Mouse (Mus musculus): ENCODE measurements around the gene Fshr. TPM values are rescaled to one million over a fixed set of nuclear protein-coding genes. Genes with fewer than 3 reads are reported as not detected.
"Not testable (repeated sequence)": the region's sequence is repeated elsewhere in the genome, so short reads cannot be mapped to it uniquely, and the experiment has no call there.

The Fshr gene
- not detected for total RNA-seq (2021)
- long read RNA-seq, experiment 1 = 0 reads
- long read RNA-seq, experiment 2 = 0 reads

DNA sequence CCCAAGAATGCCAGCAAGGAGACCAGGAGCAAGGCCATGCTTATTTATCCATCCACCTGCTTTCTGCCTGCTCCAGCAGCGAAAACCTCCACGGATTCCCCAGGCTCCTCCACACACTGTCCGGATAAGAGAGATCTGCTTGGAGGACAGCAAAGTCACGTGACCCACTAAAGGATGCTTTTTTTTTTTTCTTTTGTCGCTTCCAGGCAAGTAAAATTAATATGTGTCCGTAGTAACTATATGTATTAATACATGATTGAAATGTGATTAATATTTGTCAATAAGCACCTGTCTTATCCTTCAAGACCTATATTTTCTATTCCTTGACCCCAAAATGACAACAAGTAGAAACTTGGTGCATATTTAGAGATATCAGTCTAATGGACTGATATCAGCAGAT, at the start of gene Fshr:
Gene Fshr (minus strand): TSS at position 101 of the 400 bp plus-strand sequence.
- no peak for DNase-seq

DNA sequence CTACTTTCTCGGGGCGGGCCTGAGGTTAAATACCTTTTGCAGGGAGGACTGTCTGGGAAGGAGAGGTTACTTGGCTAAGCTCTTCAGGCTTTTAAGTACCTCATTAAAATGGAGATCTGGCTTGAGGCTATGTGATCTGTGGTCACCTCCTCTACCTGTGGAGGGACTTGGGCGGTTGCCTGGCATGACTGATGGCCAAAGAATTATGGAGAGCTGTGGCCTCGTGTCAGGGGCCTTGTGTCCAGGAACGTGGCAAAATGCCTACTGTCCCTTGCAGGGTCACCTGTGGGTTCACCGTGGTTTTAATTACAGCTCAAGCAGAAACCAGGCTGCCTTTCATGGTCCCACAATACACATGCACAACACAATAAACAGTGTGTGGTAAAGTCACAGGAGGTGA, 1.7 kb upstream of the Fshr start:
- no peak for DNase-seq

DNA sequence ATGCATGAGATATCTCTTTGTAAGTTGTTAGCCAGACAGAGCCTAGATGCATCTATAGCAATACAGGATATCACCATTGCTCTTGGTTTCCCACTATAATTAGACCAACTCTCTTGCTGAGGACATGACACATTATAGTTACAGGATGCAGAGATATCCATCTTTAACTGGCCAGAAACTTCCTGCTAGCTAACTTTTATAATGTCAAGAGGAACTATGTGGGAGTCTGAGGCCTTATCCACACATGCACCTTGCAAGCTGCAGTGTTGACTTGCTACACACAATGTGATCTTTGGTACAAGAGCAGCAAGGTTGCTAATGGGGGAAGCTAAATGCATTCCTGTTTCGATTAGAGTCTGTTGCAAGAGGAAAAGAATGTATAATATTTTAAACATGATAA, 26.9 kb downstream of the Fshr start:
- DNase-seq = no peak

DNA sequence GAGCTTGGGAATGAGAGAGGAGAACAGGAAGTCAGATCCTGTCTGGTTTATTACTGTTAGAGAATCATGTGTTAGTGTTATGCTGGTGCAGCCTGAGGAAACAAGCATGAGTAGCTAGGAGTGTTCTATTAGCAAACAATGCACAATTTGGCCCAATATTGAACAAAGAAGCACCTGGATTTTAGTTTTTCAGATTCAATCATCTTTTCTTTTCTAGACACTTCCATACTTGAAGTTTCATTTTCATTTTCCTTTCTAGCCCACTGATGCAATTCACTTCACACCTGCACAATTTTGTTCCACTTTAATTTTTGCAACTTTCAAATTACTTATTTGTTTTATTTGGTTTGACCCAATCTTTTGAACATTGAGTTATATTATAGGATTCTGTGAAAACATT, 35.7 kb downstream of the Fshr start:
- DNase-seq = no peak

DNA sequence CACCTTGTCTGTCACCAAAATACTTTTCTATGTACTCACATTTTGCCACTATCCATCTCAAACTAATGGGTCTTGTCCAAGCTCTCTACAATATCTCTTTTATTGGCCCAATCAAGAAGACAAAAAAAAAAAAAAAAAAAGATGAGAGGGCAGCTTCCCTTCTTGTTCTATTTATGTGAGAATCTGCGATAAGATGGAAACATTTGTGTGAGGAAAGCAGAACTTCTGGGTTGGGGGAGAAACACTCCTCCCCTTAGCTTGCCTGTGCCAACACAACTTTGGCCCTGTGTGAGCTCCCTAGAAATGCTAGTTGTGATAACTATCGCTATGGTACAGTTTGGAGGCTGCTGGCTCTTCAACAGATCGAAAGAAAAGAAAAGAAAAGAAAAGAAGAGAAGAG, 38.0 kb downstream of the Fshr start:
- no peak for DNase-seq

DNA sequence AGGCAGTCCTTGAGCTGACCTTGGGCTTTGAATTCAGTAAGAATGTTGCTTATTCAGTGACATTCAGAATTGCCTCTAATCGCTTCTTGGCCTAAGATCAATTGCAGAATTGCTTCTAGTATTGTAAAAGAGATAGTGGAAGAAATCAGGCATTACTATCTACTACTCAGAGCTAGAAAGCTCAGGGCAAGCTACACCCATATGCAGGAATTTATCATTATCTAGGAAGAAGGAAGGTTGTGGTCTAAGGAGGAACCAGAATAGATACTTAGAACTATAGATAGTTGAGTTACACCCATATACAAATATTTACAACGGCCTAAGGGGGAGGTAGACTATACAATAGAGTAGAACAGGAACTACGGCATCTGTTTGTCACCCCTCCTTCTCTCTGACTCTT, 41.1 kb downstream of the Fshr start:
- not testable (repeated sequence) for DNase-seq

DNA sequence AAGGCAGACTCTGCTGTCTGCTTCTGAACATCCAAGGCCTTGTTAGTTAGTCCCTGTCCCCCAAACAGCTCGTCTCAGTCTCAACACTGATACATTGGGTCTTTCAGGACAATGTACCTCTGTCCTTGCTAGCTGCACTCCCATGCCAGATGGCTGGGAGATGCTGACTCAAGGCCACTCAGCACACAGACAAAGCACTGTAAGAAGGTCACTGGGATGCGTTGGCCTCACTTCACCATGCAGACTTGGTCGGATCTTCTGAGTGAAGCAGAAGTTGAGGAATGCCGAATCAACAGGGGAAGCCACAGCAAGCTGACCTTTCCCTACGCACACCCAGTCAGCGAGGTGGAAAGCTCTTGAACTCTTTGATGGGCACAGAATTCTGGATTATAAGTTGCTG, 55.7 kb downstream of the Fshr start:
- no peak for DNase-seq

DNA sequence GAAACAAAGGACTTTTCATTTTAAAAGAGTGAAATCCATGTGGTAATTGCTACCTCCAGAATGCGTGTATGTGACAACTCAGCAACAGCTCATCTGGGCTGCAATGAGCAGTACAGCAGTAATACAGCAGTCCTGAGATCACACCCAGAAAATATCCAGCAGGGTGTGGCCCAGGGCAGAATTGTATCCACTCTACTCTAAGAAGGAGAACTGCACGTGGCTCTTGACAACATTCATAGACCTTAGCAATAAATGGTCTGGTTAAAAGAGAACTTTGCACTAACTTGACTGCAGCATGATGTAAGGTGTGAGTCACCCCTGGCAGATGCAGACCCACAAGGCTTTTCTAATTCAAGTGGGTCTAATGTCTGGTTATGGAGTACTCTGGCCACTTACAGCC, 80.5 kb downstream of the Fshr start:
- no peak for DNase-seq

DNA sequence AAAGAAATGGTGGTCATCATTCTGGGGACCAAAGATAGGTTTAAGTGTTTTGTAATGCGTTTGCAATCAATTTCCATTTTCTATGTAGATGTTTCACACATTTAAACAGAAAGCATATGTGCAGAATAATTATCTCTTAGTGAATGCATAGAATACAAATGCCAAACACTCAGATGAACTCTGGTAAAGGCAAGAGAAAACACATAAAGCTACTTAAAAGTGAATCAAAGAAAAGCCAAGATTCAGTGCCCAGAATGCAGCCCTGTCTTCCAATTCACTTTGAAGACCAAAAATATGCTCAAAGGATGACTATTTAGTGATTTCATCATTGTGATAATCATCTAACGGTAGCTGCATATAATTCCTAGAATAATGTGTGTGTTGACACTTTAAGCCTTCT, 81.2 kb downstream of the Fshr start:
- no peak for DNase-seq

DNA sequence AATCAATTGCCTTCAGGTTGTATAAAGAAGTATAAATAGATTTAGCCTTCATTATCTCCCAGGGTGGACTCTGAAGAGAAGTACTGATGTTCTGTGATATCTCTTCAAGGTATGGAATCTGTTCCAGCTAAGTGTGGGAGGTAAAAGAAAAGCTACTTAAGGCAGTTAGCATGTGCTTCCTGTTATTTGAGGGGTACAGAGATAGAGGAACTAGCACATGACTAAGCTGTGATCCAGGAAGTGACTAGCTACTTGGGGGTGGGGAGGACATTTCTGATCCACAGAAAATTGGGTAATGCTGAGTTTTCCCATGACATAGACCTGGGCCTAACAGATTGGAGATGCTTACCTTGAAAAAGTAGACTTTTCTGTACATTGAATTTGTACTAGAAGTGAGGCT, 86.5 kb downstream of the Fshr start:
- no peak for DNase-seq

DNA sequence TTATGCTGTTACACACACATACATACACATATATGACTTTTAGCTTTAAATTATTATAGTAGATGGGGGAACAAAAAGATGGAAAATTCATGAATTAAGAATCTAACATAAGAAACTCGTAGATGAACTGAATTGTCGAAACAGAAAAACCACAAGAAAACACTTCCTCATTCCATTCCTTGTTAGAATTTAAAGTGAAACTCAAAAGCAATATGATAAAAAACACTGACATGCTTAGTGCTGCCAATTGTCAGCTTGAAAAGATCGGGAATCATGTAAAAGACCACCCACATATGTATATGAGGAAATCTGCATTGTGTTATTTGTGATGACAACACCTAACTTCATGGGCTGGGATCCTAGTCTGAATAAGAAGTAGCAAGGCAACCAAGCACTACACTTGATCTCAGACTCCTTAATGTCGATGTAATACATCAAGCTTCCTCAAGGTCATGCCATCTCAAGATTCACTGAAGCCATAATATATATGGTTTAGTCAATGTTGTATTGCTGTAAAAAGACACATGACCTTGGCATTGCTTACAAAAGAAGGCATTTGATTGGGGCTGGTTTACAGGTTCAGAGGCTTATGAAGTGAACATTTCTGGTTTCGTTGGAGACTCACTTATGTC, 99.6 kb downstream of the Fshr start:
- DNase-seq = no peak

DNA sequence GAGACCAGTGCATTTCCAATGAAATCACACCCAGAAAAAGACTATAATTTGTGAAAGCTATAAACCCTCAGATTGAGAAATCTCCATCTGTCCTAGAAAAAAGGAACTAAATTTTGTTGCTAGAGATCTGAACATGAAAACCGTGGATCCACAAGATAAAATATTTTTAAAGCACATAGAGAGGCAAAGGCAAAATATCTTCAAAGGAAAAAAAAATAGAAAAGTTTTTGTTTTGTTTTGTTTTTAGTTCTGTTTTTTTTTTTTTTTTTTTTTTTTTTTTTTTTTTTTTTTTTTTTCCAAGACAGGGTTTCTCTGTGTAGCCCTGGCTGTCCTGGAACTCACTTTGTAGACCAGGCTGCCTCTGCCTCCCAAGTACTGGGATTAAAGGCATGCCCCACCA, 100.7 kb downstream of the Fshr start:
- not testable (repeated sequence) for DNase-seq

DNA sequence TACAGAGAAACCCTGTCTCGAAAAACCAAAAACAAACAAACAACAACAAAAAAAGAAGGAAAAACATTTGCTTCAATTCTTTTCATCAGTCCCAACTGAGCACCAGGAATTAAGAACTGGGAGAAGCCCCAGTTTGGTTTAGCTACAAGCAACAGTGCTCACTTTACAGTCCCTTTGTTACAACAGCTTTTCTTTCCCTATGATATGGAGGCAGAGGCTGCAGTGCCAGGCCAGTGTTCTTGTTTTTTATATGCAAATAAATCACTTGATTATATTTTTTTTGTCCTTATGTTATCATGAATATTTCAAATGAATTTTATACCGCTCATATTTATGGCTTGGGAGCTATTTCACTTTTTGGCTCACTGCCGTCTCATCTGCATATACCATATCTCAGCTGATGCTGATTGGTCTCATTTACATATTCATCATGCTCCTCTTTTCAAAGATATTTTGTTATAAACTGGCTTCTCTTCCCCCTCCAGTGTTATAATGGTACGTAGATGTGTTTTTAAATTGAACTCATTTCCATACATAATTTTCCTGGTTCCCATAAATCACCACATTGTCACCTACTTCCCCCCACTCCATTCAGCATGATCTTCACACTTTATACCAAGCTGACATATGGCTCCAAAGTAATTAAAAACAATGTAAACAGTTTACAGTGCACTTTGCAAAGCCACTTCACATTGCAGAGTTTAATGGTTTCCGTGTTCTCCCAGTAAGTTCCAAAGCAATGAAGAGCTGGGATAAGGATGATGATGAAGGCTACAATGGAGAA, 110.6 kb downstream of the Fshr start:
- no peak for DNase-seq

DNA sequence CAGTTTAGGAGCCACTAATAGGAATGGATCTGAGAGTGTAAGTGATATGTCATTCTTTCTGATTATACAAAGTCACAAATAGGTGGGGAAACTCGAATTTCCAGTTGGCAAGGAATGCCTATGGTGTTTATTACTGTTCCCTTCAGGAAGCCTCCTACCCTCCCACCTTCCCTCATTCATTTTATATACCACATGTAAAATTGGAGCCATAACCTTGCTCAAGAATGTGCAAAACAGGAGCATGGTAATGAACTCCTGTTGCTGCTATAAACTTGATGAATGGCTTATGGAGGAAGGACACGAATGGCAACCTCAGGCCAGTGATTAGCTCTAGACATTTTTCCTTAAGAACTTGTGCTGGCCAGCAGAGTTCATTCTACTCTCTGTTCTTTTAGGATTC, 117.6 kb downstream of the Fshr start:
- no peak for DNase-seq

DNA sequence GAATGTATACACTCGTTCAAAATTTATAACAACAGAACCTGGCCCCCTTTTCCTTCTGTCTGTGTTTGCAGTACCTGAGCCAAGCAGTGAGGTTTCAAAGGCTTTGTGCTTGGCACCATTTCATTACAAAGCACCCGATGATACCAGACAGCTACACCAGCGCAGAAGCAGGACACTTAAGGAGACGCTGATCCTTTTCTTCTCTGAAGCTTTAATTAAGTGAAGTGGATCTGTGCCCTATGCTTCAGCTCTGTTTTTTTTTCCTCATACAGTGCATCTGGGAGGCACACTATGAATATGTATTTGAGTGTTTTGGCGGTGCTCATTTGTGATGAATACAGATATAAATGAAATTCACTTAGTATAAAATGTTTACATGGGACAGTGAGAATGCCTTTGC, 120.8 kb downstream of the Fshr start:
- no peak for DNase-seq

DNA sequence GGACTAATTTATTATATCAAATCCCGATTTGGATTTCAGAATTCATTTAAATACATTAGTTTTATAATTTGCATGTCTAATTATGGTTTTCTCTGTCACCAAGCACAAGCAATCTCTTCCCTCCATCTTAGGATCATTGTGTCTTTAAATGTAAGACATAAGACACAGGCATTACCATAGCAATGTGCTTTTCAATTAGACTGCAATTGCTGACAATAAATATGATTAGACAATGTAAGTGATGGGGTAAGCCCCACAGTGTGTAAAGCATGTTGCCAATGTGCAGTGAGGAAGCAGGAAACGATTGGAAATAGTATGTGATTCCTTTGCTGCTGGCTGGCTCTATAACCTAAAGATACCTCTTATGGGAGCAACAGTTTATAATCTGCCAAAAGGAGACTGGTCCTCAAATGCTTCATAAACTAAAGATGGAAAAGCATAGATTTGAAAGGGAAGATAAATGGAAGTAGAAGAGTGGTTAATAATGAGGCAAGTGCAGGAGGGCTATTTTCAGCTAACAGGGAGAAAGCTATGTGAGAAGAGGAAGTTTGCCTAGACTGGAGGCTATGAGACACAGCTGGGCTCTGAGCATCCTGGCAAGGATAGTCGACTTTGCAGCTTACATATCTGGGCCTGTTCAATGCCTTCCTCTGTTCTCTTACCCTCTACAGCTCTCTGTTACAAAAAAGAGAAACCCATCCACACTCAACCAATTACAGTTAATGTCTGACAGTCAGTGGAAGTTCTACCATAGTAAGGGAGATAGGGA, 136.0 kb downstream of the Fshr start:
- DNase-seq = no peak

DNA sequence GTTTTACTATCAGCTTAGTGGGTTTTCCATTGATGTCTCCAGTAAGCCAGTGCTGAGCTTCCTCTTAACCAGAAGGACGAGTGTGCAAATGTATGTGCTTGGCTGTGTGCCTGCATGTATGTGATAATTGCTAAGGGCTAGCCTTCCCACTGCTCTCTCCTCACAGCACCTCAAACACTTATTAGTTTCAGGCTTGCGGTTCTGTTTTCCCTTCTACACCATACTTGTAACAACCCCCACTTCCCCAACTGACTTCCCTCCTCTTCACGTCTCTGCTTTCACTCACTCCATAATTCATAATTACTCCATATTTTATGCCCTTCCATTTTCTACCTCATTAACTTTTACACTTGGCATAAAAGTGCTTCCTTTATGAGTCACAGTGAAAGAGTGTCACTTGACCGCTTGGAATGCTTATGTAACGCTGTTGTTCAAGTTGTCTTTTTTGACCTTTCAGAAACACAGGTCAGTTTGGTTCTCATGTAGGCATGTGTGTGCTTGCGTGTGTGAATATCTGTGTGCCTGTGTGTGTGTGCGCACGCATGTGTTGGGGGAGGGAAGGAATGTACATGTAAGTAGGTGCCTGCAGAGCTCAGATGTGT, 138.0 kb downstream of the Fshr start:
- DNase-seq = no peak

DNA sequence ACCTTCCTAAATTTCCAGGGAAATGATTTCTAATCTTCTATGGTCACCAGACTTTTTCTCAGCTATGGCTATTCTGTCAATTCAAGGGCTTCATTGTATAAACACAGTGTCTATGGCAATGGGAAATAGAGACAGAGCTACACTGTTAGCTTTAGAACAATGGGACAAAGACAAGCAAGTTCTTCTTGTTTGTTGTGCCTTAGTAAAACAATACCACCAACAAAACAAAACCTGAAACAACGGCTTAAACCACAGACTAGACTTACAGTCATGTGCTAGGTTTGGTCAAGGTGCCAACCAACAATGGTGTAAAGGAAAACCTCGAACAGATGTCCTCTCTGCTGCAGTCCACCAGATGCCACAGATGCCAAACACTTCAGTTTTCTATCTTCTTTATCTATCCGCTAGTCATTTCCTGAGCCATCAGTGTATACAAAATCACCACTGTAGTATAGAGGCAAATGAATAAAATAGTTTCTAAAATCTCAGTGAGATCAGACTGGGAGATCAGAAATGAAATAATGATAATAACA, 149.4 kb downstream of the Fshr start:
- no peak for DNase-seq

DNA sequence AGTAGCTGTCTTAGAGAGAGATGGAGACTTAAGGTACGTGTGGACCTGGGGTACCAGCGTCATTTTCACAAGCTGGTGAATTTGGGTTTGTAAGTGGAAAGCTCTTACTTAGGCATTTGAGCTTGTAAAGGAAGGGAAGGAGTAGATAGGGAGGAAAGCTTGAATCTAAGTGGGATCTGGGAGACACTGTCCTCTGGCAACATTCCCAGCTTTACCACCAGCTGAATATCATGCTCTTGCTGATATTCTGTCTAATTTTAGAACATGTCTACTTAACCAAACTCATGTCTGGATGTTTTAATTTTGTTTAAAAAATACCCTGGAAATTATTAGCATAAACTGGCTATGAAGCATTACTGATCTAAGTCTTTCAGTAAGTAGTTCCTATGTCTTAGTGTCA, 151.4 kb downstream of the Fshr start:
- DNase-seq = no peak

DNA sequence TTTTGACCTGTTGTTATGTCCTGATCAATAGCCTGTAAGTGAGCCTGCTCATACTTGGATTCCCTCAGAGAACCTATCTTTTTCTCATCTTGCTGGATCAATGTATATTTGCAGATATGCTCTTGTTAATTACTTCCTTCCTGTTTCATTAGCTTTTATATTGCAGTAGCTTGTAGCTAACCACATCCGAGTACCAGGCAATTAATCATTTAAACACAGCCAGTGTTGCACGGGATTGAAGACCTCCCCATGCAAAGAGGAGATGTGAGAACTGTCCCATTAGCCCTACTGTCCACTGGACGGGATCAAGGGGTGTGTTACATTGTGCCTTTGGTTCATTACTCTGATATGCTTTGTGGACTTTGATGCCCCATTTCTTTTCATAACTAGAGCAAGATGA, 154.5 kb downstream of the Fshr start:
- no peak for DNase-seq

DNA sequence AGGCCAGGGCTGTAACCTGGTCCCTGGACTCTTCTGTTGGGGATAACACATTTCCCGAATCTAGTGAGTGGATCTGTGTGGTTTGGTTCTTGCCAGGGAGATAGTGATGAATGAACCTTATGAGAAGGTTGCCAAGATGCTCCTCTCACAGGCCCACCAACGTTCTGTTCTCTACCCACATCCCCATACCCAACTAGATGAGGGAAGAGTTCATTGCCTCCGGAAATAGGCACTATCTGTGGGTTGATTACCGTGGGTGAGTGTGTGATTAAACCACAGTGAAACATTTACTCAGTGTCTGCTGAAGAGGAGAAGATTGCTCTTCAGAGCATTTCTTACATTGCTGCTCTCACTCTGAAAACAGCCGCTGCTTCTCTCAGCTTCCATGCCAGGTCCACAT, 163.8 kb downstream of the Fshr start:
- no peak for DNase-seq

DNA sequence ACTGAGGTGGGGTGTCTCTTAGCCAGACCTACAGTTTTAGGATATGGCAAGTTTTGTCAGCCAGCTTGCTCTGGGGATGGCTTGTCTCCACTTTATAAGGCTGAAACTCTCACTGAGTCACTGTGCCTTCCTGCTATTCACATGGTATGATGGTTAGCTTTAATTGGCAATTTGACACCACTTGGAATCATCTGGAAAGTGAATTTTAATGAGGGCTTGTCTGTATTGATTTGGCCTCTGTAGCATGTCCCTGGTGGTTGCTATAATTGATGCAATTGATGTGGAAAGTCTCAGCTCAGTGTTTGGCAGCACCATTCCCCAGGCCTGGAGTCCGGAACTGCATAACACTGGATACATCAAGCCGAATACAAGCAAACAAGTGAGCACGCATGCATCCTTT, 164.4 kb downstream of the Fshr start:
- DNase-seq = no peak

DNA sequence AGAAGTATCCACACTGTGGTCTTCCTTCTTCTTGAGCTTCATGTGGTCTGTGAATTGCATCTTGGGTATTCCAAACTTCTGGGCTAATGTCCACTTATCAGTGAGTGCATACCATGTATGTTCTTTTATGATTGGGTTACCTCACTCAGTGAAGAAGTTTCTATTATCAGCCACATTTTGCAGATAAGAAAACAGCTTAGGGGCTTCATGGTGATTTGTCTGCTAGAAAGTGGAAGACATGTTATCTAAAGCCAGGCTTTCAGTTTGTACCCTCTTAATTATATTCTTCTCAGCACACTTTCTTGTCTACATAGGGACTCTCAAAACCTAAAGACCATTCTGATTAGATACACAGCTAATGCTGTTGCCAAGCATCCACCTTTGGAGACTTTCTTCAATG, 165.8 kb downstream of the Fshr start:
- DNase-seq = no peak
